Mouse (Mus musculus) bone marrow, adult 2 months (tissue): ENCODE results near the gene Inip.

Experiments
- CTCF ChIP-seq: fragments of 200-500 bp; IDR thresholded peaks from 2 replicates; pipeline ENCODE4 v1.5.1; 2011; ENCODE audit warnings: low read length, control low read depth; ENCODE audit not compliant: control insufficient read depth, insufficient read depth
- POLR2A ChIP-seq: fragments of 200-500 bp; IDR thresholded peaks from 2 replicates; pipeline ENCODE4 v1.6.1; 2011; ENCODE audit warnings: low read depth, mild to moderate bottlenecking, control low read depth, low read length, borderline replicate concordance; ENCODE audit not compliant: control insufficient read depth

- TF ChIP-seq CTCF: peak; percentile 46
- no peak for TF ChIP-seq POLR2A
These were observed 62.1 kb downstream of the Inip start for GRCm38 (mm10) chr4:59739321-59739720.
